Mouse (Mus musculus) small intestine, adult 2 months (tissue): Measurements from ENCODE around the gene Tm2d3.

ENCODE experiments used
- CTCF ChIP-seq: fragments of 200-500 bp; IDR thresholded peaks from 2 replicates; pipeline ENCODE4 v1.5.1; 2012; ENCODE audit warnings: low read depth, mild to moderate bottlenecking, control low read depth, inconsistent platforms, low read length, moderate library complexity, mixed read lengths; ENCODE audit not compliant: insufficient replicate concordance, insufficient read length; ENCODE audit errors: extremely low read depth
- POLR2A ChIP-seq: fragments of 200-500 bp; IDR thresholded peaks from 2 replicates; pipeline ENCODE4 v1.6.1; 2012; ENCODE audit warnings: low read depth, mild to moderate bottlenecking, control low read depth, inconsistent platforms, low read length, moderate library complexity

DNA sequence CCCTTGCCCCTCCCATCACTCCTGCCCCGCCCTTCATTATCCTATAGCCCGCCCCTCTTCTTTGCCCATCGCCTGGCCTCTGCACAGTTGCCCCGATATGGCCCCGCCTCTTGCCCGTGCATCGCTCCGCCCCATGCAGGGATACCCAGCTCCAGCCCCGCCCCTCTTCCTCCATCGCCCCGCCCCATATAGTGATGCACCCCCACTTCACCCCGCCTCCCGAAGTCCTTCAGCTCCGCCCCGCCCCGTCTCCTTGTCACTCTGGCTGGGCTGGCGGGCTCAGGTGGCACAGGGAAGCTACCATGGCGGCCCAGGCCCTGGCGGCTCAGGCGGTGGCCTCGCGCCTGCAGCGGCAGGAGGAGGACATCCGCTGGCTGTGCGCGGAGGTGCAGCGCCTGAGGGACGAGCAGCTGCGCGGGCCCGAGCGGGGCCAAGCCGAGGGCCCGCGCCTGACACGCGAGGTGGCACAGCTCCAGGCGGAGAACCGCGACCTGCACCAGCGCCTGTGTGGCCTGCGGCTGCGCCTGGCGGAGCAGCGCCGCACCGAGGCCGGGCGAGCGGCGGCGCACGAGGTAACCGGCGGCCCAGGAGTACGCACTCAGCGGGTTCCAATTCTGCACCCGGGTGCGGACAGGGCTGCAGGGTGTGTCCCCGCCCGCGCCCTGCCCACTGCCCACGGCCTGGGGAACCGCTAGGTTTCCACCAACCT is 46.2 kb upstream of the Tm2d3 start, which contains the start of gene Tarsl2:
- TF ChIP-seq CTCF: no peak
- peak; percentile 71 for TF ChIP-seq POLR2A
